ENCODE assay signal across 10 mouse cellular contexts in genomic region chr13:92356376-92356775, GRCm38 (mm10). TPM values are rescaled to one million over a fixed set of nuclear protein-coding genes. Genes with fewer than 3 reads are reported as not detected.
DNase-seq lines count a peak whose midpoint lies in the region; ATAC-seq and TF ChIP-seq lines count a peak whose summit lies in the region.
"Had no signal": no experiment of that assay in that cellular context is flagged by ENCODE, and none has a peak within 500 bp of the region (broad histone marks: within the 10 kb centered on the region; RNA-seq: fewer than 3 reads in every experiment).

No protein-coding gene starts in this region.

- TF ChIP-seq EP300 in stomach, postnatal 0 days (optimal IDR thresholded peaks at IDR 0.05), result no peak

- intact Hi-C loops in heart, postnatal 25 days (cut with DNase I), result loop anchor here (2.0 to 5.0 kb wide), 2 partner anchors 126 to 386 kb away; no protein-coding TSS in a partner anchor

- WGBS in heart, embryonic 11.5 days (ENCODE audit: insufficient replicate concordance), result 74% methylated on average over 7 of the region's 7 CpGs
- 75% methylated on average over 7 of the region's 7 CpGs for WGBS in neural tube, embryonic 11.5 days
- WGBS in limb, embryonic 13.5 days, result 76% methylated on average over 7 of the region's 7 CpGs
- 75% methylated on average over 7 of the region's 7 CpGs for WGBS in stomach, postnatal 0 days

- H3K36me3 ChIP-seq in heart, embryonic 11.5 days (ENCODE audit: control insufficient read depth, insufficient read depth, low read length), result no peaks in the 10 kb centered on the region
- no peaks in the 10 kb centered on the region; the same call in 1 of the 2 replicates for H3K36me3 ChIP-seq in neural tube, embryonic 11.5 days (ENCODE audit: control insufficient read depth, insufficient read depth, low read length)
- H3K36me3 ChIP-seq in limb, embryonic 13.5 days, result peaks cover 30% of the 10 kb centered on the region
- no peaks in the 10 kb centered on the region for H3K36me3 ChIP-seq in stomach, postnatal 0 days (ENCODE audit: control insufficient read depth, insufficient read depth, low read length)

- ATAC-seq in heart, embryonic 11.5 days (replicated peaks; ENCODE audit: insufficient number of reproducible peaks, low FRiP score, low TSS enrichment), result no peak
- no peak for ATAC-seq in neural tube, embryonic 11.5 days (ENCODE audit: insufficient read depth, low FRiP score, low TSS enrichment)
- no peak for ATAC-seq in limb, embryonic 13.5 days (ENCODE audit: low FRiP score, low read depth)
- no peak for ATAC-seq in stomach, postnatal 0 days (ENCODE audit: low FRiP score, low TSS enrichment)

- TF ChIP-seq CTCF in stomach, postnatal 0 days (IDR thresholded peaks at IDR 0.05; ENCODE audit: low read depth), result no peak

- no peak overlapping the region for H3K27ac ChIP-seq in heart, embryonic 11.5 days (ENCODE audit: low read depth, low read length)
- H3K27ac ChIP-seq in neural tube, embryonic 11.5 days (ENCODE audit: low read depth, low read length), result no peak overlapping the region
- no peak overlapping the region for H3K27ac ChIP-seq in limb, embryonic 13.5 days
- H3K27ac ChIP-seq in stomach, postnatal 0 days (replicated peaks), result no peak overlapping the region

- H3K4me3 ChIP-seq in heart, embryonic 11.5 days (ENCODE audit: low read depth, low read length), result no peak overlapping the region; the same call in 1 of the 2 replicates
- H3K4me3 ChIP-seq in neural tube, embryonic 11.5 days (ENCODE audit: low read depth, low read length), result peak overlapping the region; percentile 61
- peak overlapping the region; percentile 72 for H3K4me3 ChIP-seq in limb, embryonic 13.5 days
- H3K4me3 ChIP-seq in stomach, postnatal 0 days (ENCODE audit: low read depth, low read length), result no peak overlapping the region

- peaks cover 6% of the 10 kb centered on the region for H3K4me1 ChIP-seq in heart, embryonic 11.5 days (ENCODE audit: control insufficient read depth, insufficient read depth, low read length)
- peaks cover 5% of the 10 kb centered on the region; the same call in 1 of the 2 replicates for H3K4me1 ChIP-seq in neural tube, embryonic 11.5 days (ENCODE audit: control insufficient read depth, insufficient read depth, low read length)
- peaks cover 23% of the 10 kb centered on the region for H3K4me1 ChIP-seq in limb, embryonic 13.5 days
- H3K4me1 ChIP-seq in stomach, postnatal 0 days (replicated peaks; ENCODE audit: control insufficient read depth, insufficient read depth), result no peaks in the 10 kb centered on the region

- DNase-seq in heart, postnatal 25 days (ENCODE audit: low spot score), result no peak
- DNase-seq in neural tube, embryonic 11.5 days (ENCODE audit: low spot score), result no peak
- DNase-seq in neural tube, embryonic 10.5 days (ENCODE audit: extremely low spot score, low spot score), result no peak
- no peak for DNase-seq in stomach, postnatal 0 days (ENCODE audit: low spot score)
- no peak for DNase-seq in urinary bladder, postnatal 36 days (ENCODE audit: low spot score in 2 of 2)
- DNase-seq in adrenal gland, adult 2 months, result no peak
- DNase-seq: thymus, postnatal 4 days had no signal

- H3K9ac ChIP-seq in heart, embryonic 11.5 days (ENCODE audit: low read depth, low read length), result no peak overlapping the region
- no peak overlapping the region for H3K9ac ChIP-seq in neural tube, embryonic 11.5 days (ENCODE audit: low read length)
- 0 out of 2 replicates have a peak overlapping the region, but pooled peaks have one; percentile 48 for H3K9ac ChIP-seq in limb, embryonic 13.5 days
- no peak overlapping the region for H3K9ac ChIP-seq in stomach, postnatal 0 days (ENCODE audit: low read length)

- no peaks in the 10 kb centered on the region for H3K27me3 ChIP-seq in heart, embryonic 11.5 days (ENCODE audit: control insufficient read depth, insufficient read depth, low read length)
- no peaks in the 10 kb centered on the region for H3K27me3 ChIP-seq in neural tube, embryonic 11.5 days (ENCODE audit: control insufficient read depth, insufficient read depth, low read length)
- H3K27me3 ChIP-seq in limb, embryonic 13.5 days, result no peaks in the 10 kb centered on the region
- H3K27me3 ChIP-seq in stomach, postnatal 0 days (ENCODE audit: control insufficient read depth, insufficient read depth, low read length), result no peaks in the 10 kb centered on the region

- no peaks in the 10 kb centered on the region for H3K9me3 ChIP-seq in heart, embryonic 11.5 days (replicated peaks; ENCODE audit: control insufficient read depth, low read length)
- H3K9me3 ChIP-seq in neural tube, embryonic 11.5 days (ENCODE audit: control insufficient read depth, low read length), result no peaks in the 10 kb centered on the region
- H3K9me3 ChIP-seq in limb, embryonic 13.5 days, result no peaks in the 10 kb centered on the region
- no peaks in the 10 kb centered on the region for H3K9me3 ChIP-seq in stomach, postnatal 0 days (ENCODE audit: control insufficient read depth, low read length)

- peak overlapping the region; percentile 97 for H3K4me2 ChIP-seq in heart, embryonic 11.5 days
- peak overlapping the region; percentile 87 for H3K4me2 ChIP-seq in neural tube, embryonic 11.5 days (ENCODE audit: low read depth)
- peak overlapping the region; percentile 96 for H3K4me2 ChIP-seq in limb, embryonic 13.5 days (replicated peaks)
- 0 out of 2 replicates have a peak overlapping the region, but pooled peaks have one; percentile 100 for H3K4me2 ChIP-seq in stomach, postnatal 0 days (replicated peaks; ENCODE audit: low read depth)

RNA-seq across cellular contexts. Expression of gene Msh3, which starts 1.6 kb away (rescaled TPM):
- polyA plus RNA-seq in heart, embryonic 11.5 days (2014; fragmentation: Nextera tagmentation; extraction: Ambion mirVana), result 20.9 and 21.6 TPM in 2 replicates
- total RNA-seq in heart, postnatal 25 days (2021), result 10 to 100 TPM in 1 of 2 experiments, 1 to 10 TPM in 1; 8.0 to 10.3 TPM
- 38.8 and 39.7 TPM in 2 replicates for polyA plus RNA-seq in neural tube, embryonic 11.5 days (2014; fragmentation: Nextera tagmentation; extraction: Ambion mirVana)
- 31.9 and 32.2 TPM in 2 replicates for polyA plus RNA-seq in limb, embryonic 13.5 days (2015; fragmentation: Nextera tagmentation; extraction: Ambion mirVana)
- 8.3 TPM in 2 replicates for polyA plus RNA-seq in stomach, postnatal 0 days (2015; fragmentation: Nextera tagmentation; extraction: Ambion mirVana)
- total RNA-seq in adrenal gland, adult 2 months (2021), result 10 to 100 TPM; 17.9 to 21.6 TPM
- polyA plus RNA-seq in adrenal gland, adult 2 months (2012; rRNA removed), result 7.2 and 7.3 TPM in 2 replicates

RNA-seq across cellular contexts. Expression of gene Dhfr, which starts 1.9 kb away (rescaled TPM):
- 15.1 and 15.2 TPM in 2 replicates for polyA plus RNA-seq in heart, embryonic 11.5 days (2014; fragmentation: Nextera tagmentation; extraction: Ambion mirVana)
- total RNA-seq in heart, postnatal 25 days (2021), result under 1 TPM; 0.61 to 0.96 TPM
- 19.8 and 21.2 TPM in 2 replicates for polyA plus RNA-seq in neural tube, embryonic 11.5 days (2014; fragmentation: Nextera tagmentation; extraction: Ambion mirVana)
- polyA plus RNA-seq in limb, embryonic 13.5 days (2015; fragmentation: Nextera tagmentation; extraction: Ambion mirVana), result 16.1 and 16.9 TPM in 2 replicates
- 5.4 and 5.5 TPM in 2 replicates for polyA plus RNA-seq in stomach, postnatal 0 days (2015; fragmentation: Nextera tagmentation; extraction: Ambion mirVana)
- total RNA-seq in adrenal gland, adult 2 months (2021), result 1 to 10 TPM; 2.3 to 2.9 TPM
- 0.83 and 1.1 TPM in 2 replicates for polyA plus RNA-seq in adrenal gland, adult 2 months (2012; rRNA removed)

RNA-seq across cellular contexts. Expression of gene Gm20379, which starts 50.6 kb away (rescaled TPM):
- 0.31 and 0.82 TPM in 2 replicates for polyA plus RNA-seq in heart, embryonic 11.5 days (2014; fragmentation: Nextera tagmentation; extraction: Ambion mirVana)
- not detected for total RNA-seq in heart, postnatal 25 days (2021)
- polyA plus RNA-seq in neural tube, embryonic 11.5 days (2014; fragmentation: Nextera tagmentation; extraction: Ambion mirVana), result 0.45 and 0.73 TPM in 2 replicates
- 1.5 and 2.0 TPM in 2 replicates for polyA plus RNA-seq in limb, embryonic 13.5 days (2015; fragmentation: Nextera tagmentation; extraction: Ambion mirVana)
- polyA plus RNA-seq in stomach, postnatal 0 days (2015; fragmentation: Nextera tagmentation; extraction: Ambion mirVana), result 0.27 and 0.51 TPM in 2 replicates
- not detected for total RNA-seq in adrenal gland, adult 2 months (2021)
- polyA plus RNA-seq in adrenal gland, adult 2 months (2012; rRNA removed), result not detected in 2 replicates
- total RNA-seq: left cerebral cortex, postnatal 14 days had no signal

Comparison
In these comparisons a context has a peak if more than half of its experiments do, and no peak if none do; other contexts are left out.
1. H3K4me3 ChIP-seq: peak in neural tube, embryonic 11.5 days (single experiment) and limb, embryonic 13.5 days (single experiment); none in heart, embryonic 11.5 days (single experiment) and stomach, postnatal 0 days (single experiment).
2. Peak in every context shown above with its lines, with median percentiles within 50 percentile points of each other: H3K4me2 ChIP-seq.